Mouse (Mus musculus) forebrain, postnatal 0 days (tissue): Measurements from ENCODE around the gene Card9. TPM values are rescaled to one million over a fixed set of nuclear protein-coding genes. Genes with fewer than 3 reads are reported as not detected.
A peak's percentile ranks its signal among the peaks of the same experiment; 100 is the strongest.

Source experiments
- ATAC-seq: fragments of 200-750 bp; cut with Nextera tagmentation; 2 replicates; pipeline ENCODE4 v1.8.0; 2017; ENCODE audit warnings: mild to moderate bottlenecking, moderate library complexity
- DNase-seq: peaks from one replicate; pipeline ENCODE4 v3.0.0-alpha.2; 2015
- H3K27ac ChIP-seq: fragments of 300-500 bp; sonication (generic); 2 replicates; pipeline ENCODE4 v1.5.1; 2014; ENCODE audit warnings: low read depth, mild to moderate bottlenecking, antibody characterized with exemption, low read length, moderate library complexity, mixed read lengths
- H3K27me3 ChIP-seq: fragments of 300-500 bp; sonication (generic); 2 replicates; pipeline ENCODE4 v1.6.1; 2014; ENCODE audit warnings: mild to moderate bottlenecking, low read length, mixed read lengths; ENCODE audit not compliant: insufficient read depth
- H3K36me3 ChIP-seq: fragments of 300-500 bp; sonication (generic); 2 replicates; pipeline ENCODE4 v1.6.1; 2014; ENCODE audit warnings: mild to moderate bottlenecking, moderate library complexity; ENCODE audit not compliant: insufficient read depth
- H3K4me1 ChIP-seq: fragments of 300-500 bp; sonication (generic); 2 replicates; pipeline ENCODE4 v1.6.1; 2014; ENCODE audit warnings: antibody characterized with exemption; ENCODE audit not compliant: insufficient read depth
- H3K4me2 ChIP-seq: fragments of 300-500 bp; sonication (generic); 2 replicates; pipeline ENCODE4 v1.6.1; 2014; ENCODE audit warnings: low read depth, mild to moderate bottlenecking, moderate library complexity
- H3K4me3 ChIP-seq: fragments of 300-500 bp; sonication (generic); 2 replicates; pipeline ENCODE4 v1.5.1; 2014; ENCODE audit warnings: low read depth, low read length, mixed read lengths
- H3K9ac ChIP-seq: fragments of 300-500 bp; sonication (generic); 2 replicates; pipeline ENCODE4 v1.6.1; 2014; ENCODE audit warnings: mild to moderate bottlenecking
- H3K9me3 ChIP-seq: fragments of 300-500 bp; sonication (generic); 2 replicates; pipeline ENCODE4 v1.6.1; 2016; ENCODE audit warnings: low read length
- CTCF ChIP-seq: sonication (generic); IDR thresholded peaks from 2 replicates; pipeline ENCODE4 v1.5.1; 2016; ENCODE audit warnings: antibody characterized with exemption, control low read depth, low read depth
- WGBS: fragments of 180-500 bp; shearing (Covaris S2); extraction: QIAGEN DNeasy Blood & Tissue Kit; methylation state at CpG from one replicate; pipeline ENCODE4 v1.1.7; 2014; 5-methylcytosine and 5-hydroxymethylcytosine counted together
- polyA plus RNA-seq: library from polyadenylated mRNA; unstranded; fragments of >200 nt; fragmentation: Nextera tagmentation; extraction: Ambion mirVana; gene quantifications from 2 replicates; pipeline ENCODE4 v1.2.1, GENCODE M21; 2015
- total RNA-seq: library from RNA; depleted of rRNA; stranded (reverse); fragments of >200 nt; gene quantifications from 2 replicates; pipeline ENCODE4 v1.2.3, GENCODE M21; 2014

Card9 gene
- total and polyA plus RNA-seq, 2 experiments from 2014 or later: 1.8 to 4.0 TPM

- ATAC-seq (peak; percentile 83), DNase-seq (peak; percentile 89)
- Histone ChIP-seq H3K9me3 (no peaks in the 10 kb centered on the region), H3K27me3 (no peaks in the 10 kb centered on the region), H3K27ac (peak within 1 kb of the TSS; percentile 96), H3K9ac (peak within 1 kb of the TSS; percentile 98), H3K4me1 (peaks cover 28% of the 10 kb centered on the region), H3K4me2 (peak within 1 kb of the TSS; percentile 83), H3K4me3 (peak within 1 kb of the TSS; percentile 89), H3K36me3 (no peaks in the 10 kb centered on the region)
- under 1% methylated on average over 65 of the region's 66 CpGs for WGBS
- TF ChIP-seq CTCF: peak; percentile 13; the same call in 1 of the 2 replicates
Measured at GRCm38 (mm10) chr2:26315072-26315924, 45.4 kb downstream of the Card9 start, which contains the start of gene Gpsm1. Gene Gpsm1, plus strand, starts transcription at chr2:26315515.

GRCm38 (mm10) chr2:26314281-26315071 lies 46.2 kb downstream of the Card9 start:
- peak overlapping the region; percentile 83 for H3K4me2 ChIP-seq
- WGBS: 56% methylated on average over 13 of the region's 13 CpGs
- peak overlapping the region; percentile 96 for H3K27ac ChIP-seq
- peak overlapping the region; percentile 98 for H3K9ac ChIP-seq
- DNase-seq (no peak), ATAC-seq (no peak)
- H3K4me3 ChIP-seq: peak overlapping the region; percentile 89
- no peaks in the 10 kb centered on the region for H3K36me3 ChIP-seq
- no peak for TF ChIP-seq CTCF
- H3K9me3 ChIP-seq: no peaks in the 10 kb centered on the region
- H3K4me1 ChIP-seq: peaks cover 28% of the 10 kb centered on the region
- no peaks in the 10 kb centered on the region for H3K27me3 ChIP-seq

GRCm38 (mm10) chr2:26313394-26313793 lies 47.3 kb downstream of the Card9 start:
- ATAC-seq (no peak), DNase-seq (no peak)
- peaks cover 24% of the 10 kb centered on the region for H3K4me1 ChIP-seq
- H3K4me2 ChIP-seq: no peak overlapping the region
- no peak overlapping the region for H3K9ac ChIP-seq
- no peaks in the 10 kb centered on the region for H3K27me3 ChIP-seq
- H3K27ac ChIP-seq: no peak overlapping the region
- H3K4me3 ChIP-seq: no peak overlapping the region
- 83% methylated on average over 1 of the region's 1 CpGs for WGBS
- H3K36me3 ChIP-seq: no peaks in the 10 kb centered on the region
- no peaks in the 10 kb centered on the region for H3K9me3 ChIP-seq
- no peak for TF ChIP-seq CTCF

GRCm38 (mm10) chr2:26312812-26313211 lies 47.9 kb downstream of the Card9 start:
- TF ChIP-seq CTCF: 0 out of 2 replicates have a peak, but pooled peaks have one; percentile 24
- Histone ChIP-seq H3K9ac (no peak overlapping the region), H3K4me3 (no peak overlapping the region), H3K4me1 (peaks cover 19% of the 10 kb centered on the region), H3K4me2 (no peak overlapping the region), H3K27me3 (no peaks in the 10 kb centered on the region), H3K9me3 (no peaks in the 10 kb centered on the region), H3K36me3 (no peaks in the 10 kb centered on the region), H3K27ac (no peak overlapping the region)
- 68% methylated on average over 2 of the region's 2 CpGs for WGBS
- no peak for DNase-seq
- no peak for ATAC-seq

- Histone ChIP-seq H3K27ac (no peak overlapping the region), H3K9ac (no peak overlapping the region), H3K36me3 (no peaks in the 10 kb centered on the region), H3K9me3 (no peaks in the 10 kb centered on the region), H3K4me3 (no peak overlapping the region), H3K4me2 (no peak overlapping the region), H3K27me3 (no peaks in the 10 kb centered on the region), H3K4me1 (peaks cover 10% of the 10 kb centered on the region)
- DNase-seq (no peak), ATAC-seq (no peak)
- no peak for TF ChIP-seq CTCF
- WGBS: 75% methylated on average over 5 of the region's 5 CpGs
Measured at GRCm38 (mm10) chr2:26311936-26312335, 48.8 kb downstream of the Card9 start.

- peaks cover 2% of the 10 kb centered on the region; the same call in 1 of the 2 replicates for H3K4me1 ChIP-seq
- no peak overlapping the region for H3K4me2 ChIP-seq
- H3K27me3 ChIP-seq: no peaks in the 10 kb centered on the region
- 17% methylated on average over 10 of the region's 10 CpGs for WGBS
- no peak overlapping the region for H3K4me3 ChIP-seq
- H3K27ac ChIP-seq: no peak overlapping the region
- H3K36me3 ChIP-seq: no peaks in the 10 kb centered on the region
- peak; percentile 41 for DNase-seq
- H3K9me3 ChIP-seq: no peaks in the 10 kb centered on the region
- no peak overlapping the region; the same call in 1 of the 2 replicates for H3K9ac ChIP-seq
- no peak for TF ChIP-seq CTCF
- ATAC-seq: peak; percentile 88
Measured at GRCm38 (mm10) chr2:26309739-26310138, 51.0 kb downstream of the Card9 start.
